In the genomic region with DNA sequence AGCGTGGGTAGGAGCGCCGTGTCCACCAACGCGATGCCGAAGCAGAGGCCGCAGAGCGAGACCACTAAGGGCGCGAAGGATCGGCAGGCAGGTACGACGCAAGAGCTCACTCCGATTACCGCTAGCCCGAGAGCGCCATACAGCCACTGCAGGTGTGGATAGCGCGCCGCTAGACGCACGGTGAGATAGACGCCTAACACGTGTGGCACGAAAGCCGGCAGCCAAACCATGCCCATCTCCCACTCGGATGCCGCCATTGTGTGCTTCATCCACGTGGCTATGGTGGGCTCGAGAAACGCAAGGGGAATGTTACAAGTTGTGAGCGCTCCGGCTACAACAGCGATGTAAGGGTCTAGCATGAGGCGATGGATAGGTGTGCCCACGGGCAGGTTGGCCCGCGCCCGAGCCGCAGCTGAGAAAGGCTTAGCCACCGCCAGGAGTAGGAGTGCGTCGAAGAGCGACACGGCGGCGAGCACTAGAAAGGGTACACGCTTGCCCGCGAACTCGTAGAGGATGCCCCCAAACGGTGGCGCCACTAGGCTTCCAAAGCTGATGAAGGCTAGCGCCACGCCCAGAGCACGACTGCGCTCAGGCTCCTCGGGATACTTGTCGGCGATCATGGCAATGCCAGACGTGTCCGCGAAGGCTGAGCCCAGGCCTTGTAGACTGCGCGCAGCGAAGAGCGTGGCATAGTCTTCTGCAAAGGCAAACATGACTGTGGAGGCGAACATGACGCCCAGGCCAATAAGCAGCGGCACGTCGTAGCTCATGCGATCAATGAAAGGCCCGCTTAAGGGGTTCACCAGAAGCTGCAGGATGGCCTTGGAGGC, we compare ENCODE assay signal across 9 mouse cellular contexts. TPM values are rescaled to one million over a fixed set of nuclear protein-coding genes. Genes with fewer than 3 reads are reported as not detected.
DNase-seq lines count a peak whose midpoint lies in the region; ATAC-seq and TF ChIP-seq lines count a peak whose summit lies in the region.
"Had no signal": no experiment of that assay in that cellular context is flagged by ENCODE, and none has a peak within 500 bp of the region (broad histone marks: within the 10 kb centered on the region; RNA-seq: fewer than 3 reads in every experiment).

No protein-coding gene starts in this region.

- H3K9me3 ChIP-seq in hindbrain, embryonic 11.5 days (ENCODE audit: control insufficient read depth, low read length), result no peaks in the 10 kb centered on the region
- no peaks in the 10 kb centered on the region for H3K9me3 ChIP-seq in midbrain, embryonic 14.5 days (ENCODE audit: control insufficient read depth, low read length)

- peak overlapping the region; percentile 36 for H3K4me3 ChIP-seq in hindbrain, embryonic 11.5 days (ENCODE audit: low read depth, low read length)
- H3K4me3 ChIP-seq in midbrain, embryonic 14.5 days (replicated peaks; ENCODE audit: low read depth, low read length), result peak overlapping the region; percentile 39; the same call in 1 of the 2 replicates

- H3K36me3 ChIP-seq in hindbrain, embryonic 11.5 days (ENCODE audit: control insufficient read depth, insufficient read depth, low read length), result no peaks in the 10 kb centered on the region
- H3K36me3 ChIP-seq in midbrain, embryonic 14.5 days (ENCODE audit: control insufficient read depth, insufficient read depth, low read length), result no peaks in the 10 kb centered on the region

- no peak overlapping the region for H3K9ac ChIP-seq in hindbrain, embryonic 11.5 days (ENCODE audit: low read depth, low read length)
- H3K9ac ChIP-seq in midbrain, embryonic 14.5 days (replicated peaks; ENCODE audit: low read length), result no peak overlapping the region

- 0 out of 2 replicates have a peak, but pooled peaks cover 6% of the 10 kb centered on the region for H3K4me1 ChIP-seq in hindbrain, embryonic 11.5 days (replicated peaks; ENCODE audit: control insufficient read depth, insufficient read depth, low read length)
- peaks cover 15% of the 10 kb centered on the region for H3K4me1 ChIP-seq in midbrain, embryonic 14.5 days (ENCODE audit: control insufficient read depth, insufficient read depth, low read length)

- TF ChIP-seq POLR2A in brain, embryonic 14.5 days (IDR thresholded peaks at IDR 0.05; ENCODE audit: borderline replicate concordance, extremely low read depth, insufficient read depth, insufficient read length, poor library complexity, severe bottlenecking), result no peak

- no peak overlapping the region for H3K27ac ChIP-seq in hindbrain, embryonic 11.5 days (ENCODE audit: low read depth, low read length)
- no peak overlapping the region for H3K27ac ChIP-seq in midbrain, embryonic 14.5 days (replicated peaks; ENCODE audit: low read depth, low read length)

- WGBS in hindbrain, embryonic 11.5 days, result 3% methylated on average over 74 of the region's 74 CpGs
- WGBS in midbrain, embryonic 14.5 days, result 2% methylated on average over 74 of the region's 74 CpGs

- peaks cover 84% of the 10 kb centered on the region for H3K27me3 ChIP-seq in hindbrain, embryonic 11.5 days (ENCODE audit: control insufficient read depth, insufficient read depth, low read length)
- peaks cover 91% of the 10 kb centered on the region for H3K27me3 ChIP-seq in midbrain, embryonic 14.5 days (ENCODE audit: control insufficient read depth, insufficient read depth, low read length)

- peak; percentile 27 to 32 for DNase-seq in cerebellum, postnatal 14 days
- no peak for DNase-seq in cerebellum, adult 18-20 months
- DNase-seq in brain, embryonic 14.5 days (ENCODE audit: low read depth), result peak; percentile 20
- DNase-seq in hindbrain, embryonic 11.5 days (ENCODE audit: low spot score), result peak; percentile 52
- peak; percentile 45 for DNase-seq in midbrain, embryonic 14.5 days
- no peak for DNase-seq in left cerebral cortex, postnatal 14 days (ENCODE audit: low spot score in 2 of 2)
- DNase-seq in kidney, adult 11 months, result no peak

- intact Hi-C loops in left cerebral cortex, postnatal 14 days (cut with DNase I), result loop anchor here (10.0 kb wide), 1 partner anchor 89 kb away; no protein-coding TSS in a partner anchor

- peak overlapping the region; percentile 66; the same call in 1 of the 2 replicates for H3K4me2 ChIP-seq in hindbrain, embryonic 11.5 days (replicated peaks; ENCODE audit: low read depth, low read length)
- H3K4me2 ChIP-seq in midbrain, embryonic 14.5 days (ENCODE audit: low read length), result peak overlapping the region; percentile 32

- ATAC-seq in hindbrain, embryonic 11.5 days (ENCODE audit: low FRiP score), result no peak
- ATAC-seq in midbrain, embryonic 14.5 days (ENCODE audit: low FRiP score, low TSS enrichment), result no peak
- ATAC-seq in CD4-positive, CD25-positive, alpha-beta regulatory T cell, adult 4 months, result no peak

- TF ChIP-seq CTCF in brain, embryonic 14.5 days (IDR thresholded peaks at IDR 0.05; ENCODE audit: borderline replicate concordance, extremely low read depth, insufficient read depth, insufficient read length), result no peak

RNA-seq across cellular contexts. Expression of gene Slc18a3, which starts 1.2 kb away (rescaled TPM):
- polyA plus RNA-seq in brain, embryonic 14.5 days (2012; rRNA removed), result 1.8 and 7.2 TPM in 2 replicates
- polyA plus RNA-seq in hindbrain, embryonic 11.5 days (2014; fragmentation: Nextera tagmentation; extraction: Ambion mirVana), result 5.3 and 7.0 TPM in 2 replicates
- 1.9 and 2.3 TPM in 2 replicates for polyA plus RNA-seq in midbrain, embryonic 14.5 days (2014; fragmentation: Nextera tagmentation; extraction: Ambion mirVana)
- 1 to 10 TPM; 2.1 to 2.5 TPM for total RNA-seq in left cerebral cortex, postnatal 14 days (2021)
- polyA plus RNA-seq in CD4-positive, CD25-positive, alpha-beta regulatory T cell, adult 4 months (2017; shearing (Covaris generic)), result not detected

RNA-seq across cellular contexts. Expression of gene Chat, which starts 2.4 kb away (rescaled TPM):
- polyA plus RNA-seq in brain, embryonic 14.5 days (2012; rRNA removed), result 0.57 and 1.6 TPM in 2 replicates
- polyA plus RNA-seq in hindbrain, embryonic 11.5 days (2014; fragmentation: Nextera tagmentation; extraction: Ambion mirVana), result 0.74 and 1.1 TPM in 2 replicates
- polyA plus RNA-seq in midbrain, embryonic 14.5 days (2014; fragmentation: Nextera tagmentation; extraction: Ambion mirVana), result 0.14 and 0.26 TPM in 2 replicates
- 1 to 10 TPM; 1.1 to 1.2 TPM for total RNA-seq in left cerebral cortex, postnatal 14 days (2021)
- polyA plus RNA-seq in CD4-positive, CD25-positive, alpha-beta regulatory T cell, adult 4 months (2017; shearing (Covaris generic)), result not detected
- total RNA-seq: heart, adult 8-10 months had no signal

RNA-seq across cellular contexts. Expression of gene Ercc6, which starts 49.9 kb away (rescaled TPM):
- polyA plus RNA-seq in brain, embryonic 14.5 days (2012; rRNA removed), result 15.1 and 15.9 TPM in 2 replicates
- 24.4 and 32.4 TPM in 2 replicates for polyA plus RNA-seq in hindbrain, embryonic 11.5 days (2014; fragmentation: Nextera tagmentation; extraction: Ambion mirVana)
- 24.2 and 31.8 TPM in 2 replicates for polyA plus RNA-seq in midbrain, embryonic 14.5 days (2014; fragmentation: Nextera tagmentation; extraction: Ambion mirVana)
- 10 to 100 TPM; 17.6 to 22.6 TPM for total RNA-seq in left cerebral cortex, postnatal 14 days (2021)
- 1 to 10 TPM; 6.3 to 9.7 TPM for polyA plus RNA-seq in CD4-positive, CD25-positive, alpha-beta regulatory T cell, adult 4 months (2017; shearing (Covaris generic))

Comparison
In these comparisons a context has a peak if more than half of its experiments do, and no peak if none do; other contexts are left out.
1. DNase-seq: peak in cerebellum, postnatal 14 days (2 of 2), brain, embryonic 14.5 days (single experiment), hindbrain, embryonic 11.5 days (single experiment) and midbrain, embryonic 14.5 days (single experiment); none in cerebellum, adult 18-20 months (0 of 2), left cerebral cortex, postnatal 14 days (0 of 2) and kidney, adult 11 months (single experiment).